Mouse (Mus musculus) left cerebral cortex, adult 8-10 months (tissue): Measurements from ENCODE around the gene Igtp. TPM values are rescaled to one million over a fixed set of nuclear protein-coding genes. Genes with fewer than 3 reads are reported as not detected.
"Not testable (repeated sequence)": the region's sequence is repeated elsewhere in the genome, so short reads cannot be mapped to it uniquely, and the experiment has no call there.

Experiments used
- DNase-seq, 2 experiments: peaks; one replicate each; pipeline ENCODE4 v3.0.0; 2022; ENCODE audit warnings: low spot score in 2 of 2
- total RNA-seq, 4 experiments: library from RNA; stranded (reverse); gene quantifications; 2 replicates each; pipeline ENCODE4 v1.2.4; 2022

The Igtp gene
- total RNA-seq, 4 experiments from 2014 or later = 4.5 to 6.8 (median 5.5) TPM

GRCm38 (mm10) chr11:58213673-58214342 is 14.5 kb downstream of the Igtp start:
- DNase-seq = no peak

GRCm38 (mm10) chr11:58214391-58215048 is 15.2 kb downstream of the Igtp start:
- DNase-seq = peak; percentile 10 to 27

GRCm38 (mm10) chr11:58215049-58215430 is 15.7 kb downstream of the Igtp start:
- DNase-seq = not testable (repeated sequence)

GRCm38 (mm10) chr11:58215814-58216213 is 16.5 kb downstream of the Igtp start:
- no peak for DNase-seq

- no peak for DNase-seq
These were observed 17.5 kb downstream of the Igtp start for GRCm38 (mm10) chr11:58216823-58217222.

- no peak for DNase-seq
These were observed 24.4 kb downstream of the Igtp start for GRCm38 (mm10) chr11:58223751-58224150.

- no peak for DNase-seq
These were observed 25.0 kb downstream of the Igtp start for GRCm38 (mm10) chr11:58224313-58224712.

GRCm38 (mm10) chr11:58224872-58225271 is 25.5 kb downstream of the Igtp start:
- DNase-seq = not testable (repeated sequence)

GRCm38 (mm10) chr11:58225655-58226054 is 26.3 kb downstream of the Igtp start:
- DNase-seq = peak; percentile 15 to 57

- no peak for DNase-seq
These were observed 27.1 kb downstream of the Igtp start for GRCm38 (mm10) chr11:58226425-58226824.

GRCm38 (mm10) chr11:58228021-58228420 is 28.7 kb downstream of the Igtp start:
- not testable (repeated sequence) for DNase-seq

GRCm38 (mm10) chr11:58230396-58230910 is 31.1 kb downstream of the Igtp start:
- DNase-seq = no peak

GRCm38 (mm10) chr11:58231156-58231555 is 31.8 kb downstream of the Igtp start:
- no peak for DNase-seq

GRCm38 (mm10) chr11:58234551-58234950 is 35.2 kb downstream of the Igtp start:
- DNase-seq = not testable (repeated sequence)

GRCm38 (mm10) chr11:58235152-58235551 is 35.8 kb downstream of the Igtp start:
- no peak for DNase-seq

- DNase-seq = no peak
These were observed 39.8 kb downstream of the Igtp start for GRCm38 (mm10) chr11:58238840-58239791.

- no peak for DNase-seq
These were observed 47.9 kb downstream of the Igtp start for GRCm38 (mm10) chr11:58247294-58247693.

GRCm38 (mm10) chr11:58249203-58249981 is 50.0 kb downstream of the Igtp start:
- DNase-seq = no peak

- DNase-seq = no peak
These were observed 51.2 kb downstream of the Igtp start for GRCm38 (mm10) chr11:58250550-58250949.

- DNase-seq = peak in 1 of 2 experiments; percentile 25
These were observed 55.1 kb downstream of the Igtp start for GRCm38 (mm10) chr11:58254411-58254810.
